Mouse (Mus musculus) embryonic facial prominence, embryonic 12.5 days (tissue): ENCODE results near the gene Chrna9. TPM values are rescaled to one million over a fixed set of nuclear protein-coding genes. Genes with fewer than 3 reads are reported as not detected.

Experiments used
- ATAC-seq: fragments of 200-750 bp; cut with Nextera tagmentation; 2 replicates; pipeline ENCODE4 v1.8.0; 2017; ENCODE audit not compliant: insufficient number of reproducible peaks, insufficient read depth, low FRiP score, low TSS enrichment
- H3K27ac ChIP-seq: fragments of 300-500 bp; sonication (generic); 2 replicates; pipeline ENCODE4 v1.5.1; 2016; ENCODE audit warnings: mild to moderate bottlenecking
- H3K27me3 ChIP-seq: fragments of 300-500 bp; sonication (generic); 2 replicates; pipeline ENCODE4 v1.6.1; 2016; ENCODE audit warnings: mild to moderate bottlenecking, moderate library complexity
- H3K36me3 ChIP-seq: fragments of 300-500 bp; sonication (generic); 2 replicates; pipeline ENCODE4 v1.6.1; 2016; ENCODE audit warnings: mild to moderate bottlenecking
- H3K4me1 ChIP-seq: fragments of 300-500 bp; sonication (generic); 2 replicates; pipeline ENCODE4 v1.6.1; 2016
- H3K4me2 ChIP-seq: fragments of 300-500 bp; sonication (generic); replicated peaks from 2 replicates; pipeline ENCODE4 v1.6.1; 2016; ENCODE audit warnings: mild to moderate bottlenecking, moderate library complexity
- H3K4me3 ChIP-seq: fragments of 300-500 bp; sonication (generic); 2 replicates; pipeline ENCODE4 v1.5.1; 2016; ENCODE audit warnings: mild to moderate bottlenecking
- H3K9ac ChIP-seq: fragments of 300-500 bp; sonication (generic); 2 replicates; pipeline ENCODE4 v1.6.1; 2016; ENCODE audit warnings: mild to moderate bottlenecking, moderate library complexity
- H3K9me3 ChIP-seq: fragments of 300-500 bp; sonication (generic); 2 replicates; pipeline ENCODE4 v1.6.1; 2016; ENCODE audit warnings: mild to moderate bottlenecking, moderate library complexity
- WGBS: fragments of 180-500 bp; shearing (Covaris S2); methylation state at CpG from one replicate; pipeline ENCODE4 v1.1.7; 2016; 5-methylcytosine and 5-hydroxymethylcytosine counted together
- polyA plus RNA-seq: library from polyadenylated mRNA; unstranded; fragments of >200 nt; fragmentation: Nextera tagmentation; extraction: Ambion mirVana; gene quantifications from 2 replicates; pipeline ENCODE4 v1.2.1, GENCODE M21; 2016

Gene Chrna9
- 0.46 and 1.1 TPM in 2 replicates for polyA plus RNA-seq

DNA sequence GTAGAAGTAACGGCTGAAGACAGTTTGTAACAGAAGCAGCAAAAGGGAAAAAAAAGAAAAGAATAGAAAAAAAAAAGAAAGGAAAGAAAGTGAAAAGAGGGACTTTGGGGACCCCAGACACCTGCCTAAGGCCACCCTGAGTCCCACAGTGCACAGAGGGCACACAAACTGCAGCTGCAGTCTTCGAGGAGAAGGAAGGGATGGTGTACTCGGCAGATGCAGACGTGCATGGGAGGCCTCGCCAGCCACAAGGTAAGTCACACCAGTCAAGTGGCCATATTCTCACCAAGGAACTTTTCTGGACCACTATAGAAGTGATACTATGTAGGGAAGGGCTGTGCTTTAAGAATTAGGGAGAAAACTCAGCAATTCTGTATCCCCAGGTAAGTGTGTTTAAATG, at the start of gene Chrna9:
Gene Chrna9 (plus strand): TSS at position 139 of the 400 bp plus-strand sequence.
- Histone ChIP-seq H3K4me3 (no peak within 1 kb of the TSS), H3K36me3 (no peaks in the 10 kb centered on the region), H3K27me3 (no peaks in the 10 kb centered on the region), H3K4me1 (no peaks in the 10 kb centered on the region), H3K9me3 (no peaks in the 10 kb centered on the region), H3K9ac (no peak within 1 kb of the TSS), H3K27ac (no peak within 1 kb of the TSS), H3K4me2 (no peak within 1 kb of the TSS)
- WGBS = 82% methylated on average over 5 of the region's 5 CpGs
- ATAC-seq = no peak

DNA sequence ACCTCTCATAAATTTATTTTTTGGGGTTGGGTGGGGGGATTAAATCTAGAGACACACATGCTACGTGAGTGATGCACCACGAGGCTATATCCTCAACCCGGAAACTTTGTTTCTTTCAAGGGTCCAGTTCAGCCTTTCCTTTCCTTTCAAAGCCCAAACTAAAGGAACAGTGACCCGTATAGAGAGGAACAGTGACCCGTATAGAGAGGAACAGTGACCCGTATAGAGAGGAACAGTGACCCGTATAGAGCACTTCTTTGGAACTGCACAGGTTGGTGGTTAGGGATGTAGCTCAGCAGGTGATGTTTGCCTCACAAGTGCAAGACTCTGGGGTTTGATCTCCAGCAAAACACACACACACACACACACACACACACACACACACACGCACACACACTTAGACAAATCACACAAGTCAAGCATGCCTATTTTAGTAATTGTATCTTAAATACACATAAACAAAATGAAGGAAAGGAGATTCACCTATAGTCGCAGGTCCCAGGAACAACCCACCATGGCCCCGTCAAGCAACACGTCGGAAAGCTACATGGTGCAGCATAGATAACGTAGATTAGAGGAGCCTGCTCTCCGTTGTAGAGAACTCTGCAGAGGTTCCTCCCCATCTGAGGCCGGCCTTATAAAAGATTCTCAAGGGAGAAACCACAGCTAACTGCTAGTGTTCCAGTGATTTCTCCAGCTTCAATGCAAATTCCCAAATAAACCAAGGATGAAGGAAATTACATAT, 48.9 kb upstream of the Chrna9 start:
- Histone ChIP-seq H3K27ac (no peak overlapping the region), H3K4me1 (no peaks in the 10 kb centered on the region; the same call in 1 of the 2 replicates), H3K27me3 (no peaks in the 10 kb centered on the region), H3K4me2 (no peak overlapping the region), H3K4me3 (no peak overlapping the region), H3K36me3 (no peaks in the 10 kb centered on the region), H3K9me3 (no peaks in the 10 kb centered on the region), H3K9ac (no peak overlapping the region)
- no peak for ATAC-seq
- WGBS = 79% methylated on average over 15 of the region's 15 CpGs

DNA sequence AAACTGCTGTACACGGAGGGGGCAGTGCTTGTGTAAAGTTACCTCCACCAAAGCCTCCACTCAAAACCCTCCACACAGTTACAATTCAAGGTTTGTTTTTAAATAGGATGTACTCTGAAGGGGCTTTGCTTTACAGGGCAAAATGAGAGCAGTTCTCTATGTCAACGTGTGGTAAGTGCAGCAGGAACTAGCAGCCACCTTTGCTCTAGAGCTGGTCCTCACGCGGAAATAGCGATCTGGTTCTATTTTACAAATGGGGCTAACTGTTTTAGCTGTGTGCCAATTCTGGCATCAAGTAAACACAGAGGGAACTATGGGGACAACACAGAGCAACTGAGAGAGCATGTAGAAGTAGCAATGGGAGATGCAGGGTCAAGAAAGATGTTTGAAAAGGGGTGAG, 46.6 kb upstream of the Chrna9 start:
- no peaks in the 10 kb centered on the region for H3K36me3 ChIP-seq
- H3K27ac ChIP-seq = no peak overlapping the region
- no peaks in the 10 kb centered on the region for H3K9me3 ChIP-seq
- H3K27me3 ChIP-seq = no peaks in the 10 kb centered on the region
- H3K4me2 ChIP-seq = no peak overlapping the region
- H3K4me1 ChIP-seq = no peaks in the 10 kb centered on the region; the same call in 1 of the 2 replicates
- no peak overlapping the region for H3K9ac ChIP-seq
- H3K4me3 ChIP-seq = no peak overlapping the region
- 88% methylated on average over 5 of the region's 5 CpGs for WGBS
- ATAC-seq = no peak

DNA sequence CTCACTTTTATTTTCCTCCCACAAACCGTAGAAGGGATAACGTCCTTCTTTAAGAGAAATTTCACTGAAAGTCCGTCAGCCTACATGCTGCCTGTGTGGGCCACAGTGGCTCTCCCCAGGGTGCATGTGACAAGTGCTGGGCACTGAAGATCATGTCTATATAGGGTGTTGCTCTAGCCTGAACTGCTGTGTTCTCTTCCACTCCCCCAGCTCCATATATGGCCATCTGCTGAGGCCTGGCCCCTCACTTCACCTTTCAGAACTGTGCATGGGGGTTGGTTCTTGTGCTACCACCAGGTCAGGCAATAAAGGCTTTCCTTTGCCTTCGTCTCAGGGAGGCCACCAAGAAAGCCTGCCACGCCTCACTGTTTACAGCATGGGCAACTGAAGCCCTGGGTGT, 45.7 kb upstream of the Chrna9 start:
- no peaks in the 10 kb centered on the region for H3K9me3 ChIP-seq

DNA sequence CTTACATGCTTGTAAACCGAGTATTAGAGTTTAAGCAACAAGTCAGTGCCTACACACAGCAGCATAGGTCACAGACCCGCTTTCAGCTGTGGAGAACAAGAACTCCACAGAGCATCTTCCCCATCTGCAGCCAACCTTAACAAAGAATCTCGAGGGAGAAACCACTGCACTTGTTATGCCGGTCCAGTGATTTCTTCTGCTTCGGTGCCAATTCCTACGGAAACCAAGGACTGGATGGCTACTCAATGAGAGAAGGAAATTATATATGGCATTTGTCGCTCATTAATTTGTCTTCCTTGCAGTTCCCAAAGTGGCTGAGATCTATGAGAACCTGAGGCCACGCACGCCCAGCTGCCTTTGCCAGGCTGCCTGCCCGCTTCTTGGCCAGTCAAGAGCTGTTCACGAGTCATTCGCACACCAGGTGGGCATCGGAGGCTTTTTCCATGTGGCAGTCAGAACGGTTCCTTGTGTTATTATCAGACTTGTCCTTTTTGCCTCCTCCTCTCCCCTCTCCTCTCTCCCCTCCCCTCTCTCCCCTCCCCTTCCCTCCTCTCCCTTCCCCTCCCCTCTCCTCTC, 43.4 kb upstream of the Chrna9 start:
- Histone ChIP-seq H3K4me1 (no peaks in the 10 kb centered on the region), H3K9me3 (no peaks in the 10 kb centered on the region), H3K27ac (no peak overlapping the region), H3K27me3 (no peaks in the 10 kb centered on the region), H3K9ac (no peak overlapping the region), H3K4me3 (no peak overlapping the region), H3K4me2 (no peak overlapping the region), H3K36me3 (no peaks in the 10 kb centered on the region)
- 90% methylated on average over 14 of the region's 14 CpGs for WGBS
- no peak for ATAC-seq

More for the DNA sequence above, 45.7 kb upstream of the Chrna9 start:
- H3K36me3 ChIP-seq = no peaks in the 10 kb centered on the region
- H3K4me3 ChIP-seq = no peak overlapping the region
- no peak overlapping the region for H3K27ac ChIP-seq
- no peak overlapping the region for H3K9ac ChIP-seq
- H3K27me3 ChIP-seq = no peaks in the 10 kb centered on the region
- no peak for ATAC-seq
- no peaks in the 10 kb centered on the region for H3K4me1 ChIP-seq
- H3K4me2 ChIP-seq = no peak overlapping the region
- 68% methylated on average over 5 of the region's 5 CpGs for WGBS

DNA sequence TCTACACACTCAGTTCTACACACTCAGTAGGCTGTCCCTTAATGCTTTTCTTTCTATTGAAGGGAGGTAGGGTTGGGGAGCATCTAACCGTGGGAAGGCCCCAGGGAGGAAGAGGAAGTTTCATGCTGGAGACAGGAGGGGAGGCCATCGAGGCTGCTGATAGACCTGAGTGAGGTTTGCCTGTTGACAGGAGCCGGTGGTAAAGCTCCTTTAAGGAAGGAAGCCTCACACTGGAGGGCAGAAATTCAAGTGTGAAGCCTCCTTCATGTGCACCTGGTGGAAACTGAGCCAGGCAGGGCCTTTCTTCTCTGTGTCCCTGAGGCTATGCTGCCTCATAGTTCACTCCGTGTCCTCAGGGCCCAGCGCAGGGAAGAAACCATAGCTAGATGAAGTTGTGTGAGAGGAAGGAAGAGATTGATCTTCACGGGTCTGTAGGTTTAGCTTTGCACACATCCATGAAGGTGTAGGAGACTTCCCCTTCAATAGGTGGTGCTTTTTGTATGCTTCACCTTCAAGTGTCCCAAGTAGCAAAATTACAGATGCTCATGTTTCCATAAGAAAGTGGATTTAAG, 39.5 kb upstream of the Chrna9 start:
- H3K4me3 ChIP-seq = no peak overlapping the region
- no peaks in the 10 kb centered on the region for H3K36me3 ChIP-seq
- H3K27ac ChIP-seq = no peak overlapping the region
- H3K4me1 ChIP-seq = no peaks in the 10 kb centered on the region
- no peak for ATAC-seq
- WGBS = 81% methylated on average over 6 of the region's 6 CpGs
- H3K9me3 ChIP-seq = no peaks in the 10 kb centered on the region
- H3K9ac ChIP-seq = no peak overlapping the region
- H3K4me2 ChIP-seq = no peak overlapping the region
- H3K27me3 ChIP-seq = no peaks in the 10 kb centered on the region

DNA sequence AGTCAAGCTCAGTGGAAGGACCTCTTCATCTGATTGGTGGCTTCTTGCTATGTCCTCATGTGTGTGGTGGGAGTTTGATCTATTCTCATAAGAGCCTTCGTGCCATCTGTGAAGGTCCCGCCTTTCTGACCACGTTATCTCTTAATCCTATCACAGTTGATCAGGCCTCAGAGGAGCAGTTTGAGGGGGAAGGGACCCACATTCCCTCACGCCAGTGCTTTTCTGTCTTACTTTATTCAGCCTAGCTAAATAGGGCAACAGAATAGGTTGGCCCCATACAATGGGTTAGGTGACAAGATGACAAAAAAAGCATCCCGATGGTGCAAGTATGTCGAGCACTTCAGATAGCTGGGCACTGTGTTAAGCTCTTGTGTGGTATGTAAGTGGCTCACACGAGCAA, 39.0 kb upstream of the Chrna9 start:
- H3K36me3 ChIP-seq = no peaks in the 10 kb centered on the region
- H3K4me1 ChIP-seq = 0 out of 2 replicates have a peak, but pooled peaks cover 3% of the 10 kb centered on the region
- H3K27me3 ChIP-seq = no peaks in the 10 kb centered on the region
- no peak overlapping the region for H3K4me2 ChIP-seq
- ATAC-seq = no peak
- H3K4me3 ChIP-seq = no peak overlapping the region
- H3K9ac ChIP-seq = no peak overlapping the region
- no peaks in the 10 kb centered on the region for H3K9me3 ChIP-seq
- H3K27ac ChIP-seq = no peak overlapping the region
- WGBS = 80% methylated on average over 7 of the region's 7 CpGs

DNA sequence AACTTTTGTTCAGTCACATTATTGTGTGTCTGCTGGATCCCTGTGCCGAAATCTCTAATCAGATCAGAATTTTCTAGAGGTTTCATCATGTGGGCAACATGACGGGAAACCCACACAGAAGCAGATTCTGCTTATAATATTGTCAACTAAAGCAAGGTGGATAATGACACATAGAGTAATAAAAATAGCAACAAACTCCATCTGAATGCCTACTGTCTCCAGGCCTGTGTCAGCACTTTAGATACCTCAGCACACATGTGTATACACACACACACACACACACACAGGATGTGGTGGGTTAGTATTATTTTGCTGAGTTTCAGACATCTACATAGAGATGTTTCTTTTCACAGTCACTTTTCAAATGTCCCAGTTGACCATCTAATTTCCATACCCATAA, 37.0 kb upstream of the Chrna9 start:
- H3K9me3 ChIP-seq = 0 out of 2 replicates have a peak, but pooled peaks cover under 1% of the 10 kb centered on the region
- no peak overlapping the region for H3K27ac ChIP-seq
- H3K4me3 ChIP-seq = no peak overlapping the region
- ATAC-seq = no peak
- no peaks in the 10 kb centered on the region for H3K36me3 ChIP-seq
- no peak overlapping the region for H3K9ac ChIP-seq
- H3K27me3 ChIP-seq = no peaks in the 10 kb centered on the region
- WGBS = 85% methylated on average over 2 of the region's 2 CpGs
- 0 out of 2 replicates have a peak, but pooled peaks cover 6% of the 10 kb centered on the region for H3K4me1 ChIP-seq
- H3K4me2 ChIP-seq = no peak overlapping the region

DNA sequence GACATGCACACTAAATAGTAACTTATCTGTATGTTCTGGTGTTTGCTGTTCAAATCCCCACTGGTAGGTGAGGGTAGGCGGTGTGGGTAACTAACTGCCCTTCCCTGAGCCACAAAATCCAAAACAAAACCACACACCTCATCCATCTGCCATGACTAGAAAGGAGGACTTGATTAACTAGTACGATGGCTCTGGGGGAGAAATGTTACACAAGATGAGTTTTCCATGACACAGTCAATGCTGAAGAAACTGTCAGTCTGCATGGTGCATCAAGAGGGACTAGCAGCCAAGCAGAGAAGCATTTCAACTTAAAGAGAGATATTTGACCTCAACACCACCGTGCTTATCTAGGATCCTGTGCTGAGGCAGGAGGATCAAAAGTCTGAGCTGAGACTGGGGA, 36.0 kb upstream of the Chrna9 start:
- Histone ChIP-seq H3K4me2 (no peak overlapping the region), H3K4me3 (no peak overlapping the region), H3K4me1 (0 out of 2 replicates have a peak, but pooled peaks cover 6% of the 10 kb centered on the region), H3K36me3 (no peaks in the 10 kb centered on the region), H3K9ac (no peak overlapping the region), H3K9me3 (peaks cover 9% of the 10 kb centered on the region; the same call in 1 of the 2 replicates), H3K27ac (no peak overlapping the region), H3K27me3 (no peaks in the 10 kb centered on the region)
- no peak for ATAC-seq
- WGBS = 82% methylated on average over 3 of the region's 3 CpGs

DNA sequence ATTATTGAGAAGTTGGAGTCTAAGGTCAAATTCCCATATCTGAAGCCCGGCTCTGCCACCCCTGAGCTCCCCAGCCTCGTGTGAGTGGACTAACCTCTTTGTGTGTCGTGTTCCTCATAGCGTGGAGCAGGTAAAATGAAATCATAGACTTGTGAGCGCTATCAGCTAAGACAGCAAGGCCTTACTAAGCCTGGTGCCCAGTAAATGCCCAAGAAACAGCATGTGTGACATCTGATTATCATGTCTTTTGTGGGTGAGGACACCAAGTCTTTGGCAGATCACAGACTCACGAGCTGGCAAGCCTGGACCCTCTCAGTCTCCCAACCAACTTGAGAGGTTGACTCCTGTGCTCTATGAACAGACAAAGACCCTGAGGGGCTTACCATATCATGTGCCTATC, 34.6 kb upstream of the Chrna9 start:
- no peak overlapping the region for H3K4me2 ChIP-seq
- H3K9me3 ChIP-seq = peaks cover 16% of the 10 kb centered on the region; the same call in 1 of the 2 replicates
- no peak overlapping the region for H3K4me3 ChIP-seq
- 0 out of 2 replicates have a peak, but pooled peaks cover 6% of the 10 kb centered on the region for H3K4me1 ChIP-seq
- whole genome bisulfite sequencing = 89% methylated on average over 6 of the region's 6 CpGs
- no peaks in the 10 kb centered on the region for H3K27me3 ChIP-seq
- no peaks in the 10 kb centered on the region for H3K36me3 ChIP-seq
- no peak overlapping the region for H3K9ac ChIP-seq
- H3K27ac ChIP-seq = no peak overlapping the region
- no peak for ATAC-seq

DNA sequence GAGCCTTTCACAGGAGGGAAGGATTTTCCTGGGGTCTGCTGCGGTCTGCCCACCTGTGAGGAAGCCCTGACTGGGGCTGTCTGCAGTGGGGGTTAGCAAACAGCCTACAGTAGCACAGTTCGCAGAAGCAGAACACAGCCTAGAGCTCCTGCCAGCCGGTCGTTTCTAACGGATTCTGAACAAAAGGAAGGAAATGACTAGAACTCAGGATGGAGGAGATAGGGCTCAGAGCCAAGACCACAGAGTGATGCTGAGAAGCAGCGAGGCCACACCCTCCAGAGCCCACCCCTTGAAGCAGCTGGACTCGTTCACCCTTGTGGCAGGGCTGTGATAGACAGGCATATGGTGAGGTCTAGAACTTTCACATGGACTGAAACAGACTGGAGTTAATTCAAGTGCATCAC, 33.9 kb upstream of the Chrna9 start:
- WGBS = 66% methylated on average over 7 of the region's 7 CpGs
- 0 out of 2 replicates have a peak, but pooled peaks have one; percentile 15 for ATAC-seq

More for the DNA sequence above, 33.9 kb upstream of the Chrna9 start:
- Histone ChIP-seq H3K9ac (no peak overlapping the region), H3K4me1 (0 out of 2 replicates have a peak, but pooled peaks cover 6% of the 10 kb centered on the region), H3K4me3 (no peak overlapping the region), H3K27ac (no peak overlapping the region), H3K4me2 (no peak overlapping the region), H3K27me3 (no peaks in the 10 kb centered on the region), H3K36me3 (no peaks in the 10 kb centered on the region), H3K9me3 (peaks cover 16% of the 10 kb centered on the region; the same call in 1 of the 2 replicates)
